Mouse (Mus musculus): ENCODE measurements around the gene Cacna2d3.

The Cacna2d3 gene

GRCm38 (mm10) chr14:29385500-29385899 lies 336.2 kb downstream of the Cacna2d3 start:
- DNase-seq, result no peak

GRCm38 (mm10) chr14:29382786-29383185 lies 338.9 kb downstream of the Cacna2d3 start:
- no peak for DNase-seq

- no peak for DNase-seq
Observed at GRCm38 (mm10) chr14:29366911-29367310, 354.8 kb downstream of the Cacna2d3 start.

- DNase-seq, result no peak
Observed at GRCm38 (mm10) chr14:29362448-29362847, 359.2 kb downstream of the Cacna2d3 start.

GRCm38 (mm10) chr14:29350627-29351026 lies 371.0 kb downstream of the Cacna2d3 start:
- no peak for DNase-seq

- no peak for DNase-seq
Observed at GRCm38 (mm10) chr14:29341581-29341980, 380.1 kb downstream of the Cacna2d3 start.

- no peak for DNase-seq
Observed at GRCm38 (mm10) chr14:29340728-29341127, 380.9 kb downstream of the Cacna2d3 start.

GRCm38 (mm10) chr14:29334897-29335296 lies 386.8 kb downstream of the Cacna2d3 start:
- DNase-seq, result no peak

GRCm38 (mm10) chr14:29334216-29334615 lies 387.4 kb downstream of the Cacna2d3 start:
- no peak for DNase-seq

GRCm38 (mm10) chr14:29324430-29324782 lies 397.3 kb downstream of the Cacna2d3 start:
- no peak for DNase-seq

- DNase-seq, result no peak
Observed at GRCm38 (mm10) chr14:29323718-29324429, 397.8 kb downstream of the Cacna2d3 start.

GRCm38 (mm10) chr14:29313431-29313830 lies 408.2 kb downstream of the Cacna2d3 start:
- DNase-seq, result no peak

- DNase-seq, result no peak
Observed at GRCm38 (mm10) chr14:29305623-29306022, 416.0 kb downstream of the Cacna2d3 start.

- DNase-seq, result no peak
Observed at GRCm38 (mm10) chr14:29296185-29296754, 425.4 kb downstream of the Cacna2d3 start.

GRCm38 (mm10) chr14:29278901-29279300 lies 442.8 kb downstream of the Cacna2d3 start:
- DNase-seq, result no peak

GRCm38 (mm10) chr14:29278401-29278800 lies 443.3 kb downstream of the Cacna2d3 start:
- DNase-seq, result peak in 1 of 2 experiments; percentile 28

GRCm38 (mm10) chr14:29277701-29278100 lies 444.0 kb downstream of the Cacna2d3 start:
- no peak for DNase-seq

- no peak for DNase-seq
Observed at GRCm38 (mm10) chr14:29273890-29274289, 447.8 kb downstream of the Cacna2d3 start.

- DNase-seq, result peak in 1 of 2 experiments; percentile 48
Observed at GRCm38 (mm10) chr14:29270541-29270940, 451.1 kb downstream of the Cacna2d3 start.

GRCm38 (mm10) chr14:29269816-29270215 lies 451.8 kb downstream of the Cacna2d3 start:
- DNase-seq, result peak in 1 of 2 experiments; percentile 20

GRCm38 (mm10) chr14:29268609-29269008 lies 453.1 kb downstream of the Cacna2d3 start:
- no peak for DNase-seq

- DNase-seq, result peak; percentile 25 to 27
Observed at GRCm38 (mm10) chr14:29267233-29267874, 454.3 kb downstream of the Cacna2d3 start.

GRCm38 (mm10) chr14:29260621-29261020 lies 461.0 kb downstream of the Cacna2d3 start:
- DNase-seq, result peak; percentile 56 to 63

- DNase-seq, result no peak
Observed at GRCm38 (mm10) chr14:29243516-29243915, 478.1 kb downstream of the Cacna2d3 start.

Data from lung, adult 18-20 months (tissue).